Mouse (Mus musculus) lung, postnatal 14 days (tissue): Measurements from ENCODE around the gene Fgfr1op2.

Experiments used
- DNase-seq: peaks from one replicate; pipeline ENCODE4 v3.0.0; 2021

The Fgfr1op2 gene

DNA sequence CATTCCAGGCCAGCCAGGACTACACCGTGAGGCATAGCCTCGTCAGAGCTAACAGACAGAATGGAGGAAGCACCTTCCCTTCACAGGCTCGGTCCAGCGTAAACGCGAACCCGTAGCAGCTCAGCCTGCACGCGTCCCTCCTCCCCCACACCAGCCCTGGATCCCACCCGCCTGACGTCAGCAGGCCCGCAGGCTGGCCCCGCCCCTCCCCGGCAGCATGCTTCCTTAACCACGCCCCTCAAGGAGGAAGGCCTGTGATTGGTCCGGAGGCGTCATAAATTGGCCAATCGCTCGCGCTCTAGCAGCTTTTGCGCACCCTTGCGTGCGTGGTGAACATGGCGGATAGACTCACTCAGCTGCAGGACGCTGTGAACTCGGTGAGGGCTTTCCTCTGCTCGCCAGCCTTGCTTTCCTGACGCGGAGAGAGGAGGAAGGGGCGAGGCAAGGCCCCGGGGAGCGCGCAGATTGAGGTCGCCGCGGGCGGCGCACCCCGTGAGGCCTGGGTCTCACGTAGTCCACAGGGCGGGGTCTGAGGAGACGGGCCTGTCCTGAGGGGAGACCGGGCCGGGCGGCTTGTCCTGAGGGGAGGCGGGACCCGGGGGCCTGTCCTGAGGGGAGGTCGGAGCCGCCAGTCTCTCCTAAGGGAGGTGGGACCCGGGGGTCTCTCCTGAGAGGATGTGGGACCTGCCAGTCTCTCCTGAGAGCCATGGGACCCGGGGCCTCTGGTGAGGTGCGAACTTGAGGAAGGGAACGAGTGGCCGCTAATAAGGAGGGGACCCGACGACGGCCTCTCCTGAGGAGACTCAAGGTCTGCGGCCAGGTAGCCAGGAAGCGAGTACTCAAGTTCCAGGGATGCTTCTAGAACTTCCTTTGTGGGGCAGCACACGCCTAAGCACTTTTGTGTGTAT is 65.5 kb downstream of the Fgfr1op2 start, which contains the start of the genes Med21 and Tm7sf3:
Med21 (plus strand) TSS at position 272 of the 908 bp plus-strand sequence.
Tm7sf3 (minus strand) TSS at position 549 of the 908 bp plus-strand sequence.
- DNase-seq, result peak; percentile 99

GRCm38 (mm10) chr6:146643184-146643570 is 66.2 kb downstream of the Fgfr1op2 start:
- no peak for DNase-seq
